Mouse (Mus musculus): ENCODE data around the gene Chpf2. TPM values are rescaled to one million over a fixed set of nuclear protein-coding genes. Genes with fewer than 3 reads are reported as not detected.

Gene Chpf2
- total RNA-seq, 2 experiments from 2014 or later, result 68.8 to 77.3 TPM

DNA sequence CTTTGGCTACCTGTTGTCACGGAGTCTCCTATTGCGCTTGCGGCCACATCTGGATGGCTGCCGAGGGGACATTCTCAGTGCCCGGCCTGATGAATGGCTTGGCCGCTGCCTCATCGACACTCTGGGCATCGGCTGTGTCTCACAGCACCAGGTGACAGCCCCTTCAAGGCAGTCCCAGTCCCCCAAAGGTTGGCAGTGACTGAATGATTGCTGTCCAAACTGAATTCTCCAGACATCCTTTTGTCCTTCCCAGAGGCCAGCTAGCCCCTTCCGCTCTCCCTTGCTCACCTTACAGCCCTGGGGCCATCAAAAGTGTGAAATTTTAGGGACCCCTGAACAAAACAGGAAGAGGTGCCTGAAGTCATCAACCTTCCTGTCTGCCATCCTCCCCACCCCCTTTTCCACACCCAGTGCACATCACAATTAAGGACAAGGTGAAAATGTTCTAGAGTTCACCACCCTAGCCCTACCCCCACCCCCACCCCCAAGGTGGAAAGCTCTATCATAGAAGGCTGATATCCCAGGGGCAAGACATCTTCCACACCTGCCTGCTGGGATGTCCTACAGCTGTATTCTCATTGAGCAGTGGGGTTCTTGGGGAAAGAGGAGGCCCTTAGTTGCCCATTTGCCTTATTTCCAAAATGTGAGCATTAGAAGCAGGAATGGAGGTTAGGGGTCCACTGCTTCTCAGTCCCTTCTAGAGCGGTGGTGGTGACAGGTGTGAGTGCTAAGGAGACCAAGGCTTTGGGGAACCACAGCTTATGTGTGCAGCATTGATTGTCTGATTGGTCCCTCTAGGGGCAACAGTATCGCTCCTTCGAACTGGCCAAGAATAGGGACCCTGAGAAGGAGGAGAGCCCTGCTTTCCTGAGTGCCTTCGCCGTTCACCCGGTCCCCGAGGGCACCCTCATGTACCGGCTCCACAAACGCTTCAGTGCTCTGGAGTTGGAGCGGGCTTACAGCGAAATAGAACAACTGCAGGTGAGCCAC is 3.3 kb downstream of the Chpf2 start:
- intact Hi-C loops (cut with DNase I), result no loop called here
- DNase-seq (ENCODE audit: low spot score in 2 of 2), result no peak

DNA sequence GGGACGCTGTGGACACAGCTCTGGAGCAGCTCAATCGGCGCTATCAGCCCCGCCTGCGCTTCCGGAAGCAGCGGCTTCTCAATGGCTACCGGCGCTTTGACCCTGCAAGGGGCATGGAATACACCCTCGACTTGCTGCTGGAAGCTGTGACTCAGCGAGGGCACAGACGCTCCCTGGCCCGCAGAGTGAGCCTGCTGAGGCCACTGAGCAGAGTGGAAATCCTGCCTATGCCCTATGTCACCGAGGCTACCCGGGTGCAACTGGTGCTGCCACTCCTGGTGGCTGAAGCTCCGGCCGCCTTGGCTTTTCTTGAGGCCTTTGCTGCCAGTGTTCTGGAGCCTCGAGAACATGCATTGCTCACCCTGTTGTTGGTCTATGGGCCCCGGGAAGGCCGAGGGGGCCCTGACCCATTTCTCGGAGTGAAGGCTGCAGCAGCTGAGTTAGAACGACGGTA is 4.8 kb downstream of the Chpf2 start:
- intact Hi-C loops (cut with DNase I), result no loop called here

GRCm38 (mm10) chr5:24591796-24592470 is 5.4 kb downstream of the Chpf2 start:
- intact Hi-C loops (cut with DNase I), result no loop called here
- no peak for DNase-seq (ENCODE audit: low spot score in 2 of 2)

More for the DNA sequence above, 4.8 kb downstream of the Chpf2 start:
- DNase-seq (ENCODE audit: low spot score in 2 of 2), result no peak

DNA sequence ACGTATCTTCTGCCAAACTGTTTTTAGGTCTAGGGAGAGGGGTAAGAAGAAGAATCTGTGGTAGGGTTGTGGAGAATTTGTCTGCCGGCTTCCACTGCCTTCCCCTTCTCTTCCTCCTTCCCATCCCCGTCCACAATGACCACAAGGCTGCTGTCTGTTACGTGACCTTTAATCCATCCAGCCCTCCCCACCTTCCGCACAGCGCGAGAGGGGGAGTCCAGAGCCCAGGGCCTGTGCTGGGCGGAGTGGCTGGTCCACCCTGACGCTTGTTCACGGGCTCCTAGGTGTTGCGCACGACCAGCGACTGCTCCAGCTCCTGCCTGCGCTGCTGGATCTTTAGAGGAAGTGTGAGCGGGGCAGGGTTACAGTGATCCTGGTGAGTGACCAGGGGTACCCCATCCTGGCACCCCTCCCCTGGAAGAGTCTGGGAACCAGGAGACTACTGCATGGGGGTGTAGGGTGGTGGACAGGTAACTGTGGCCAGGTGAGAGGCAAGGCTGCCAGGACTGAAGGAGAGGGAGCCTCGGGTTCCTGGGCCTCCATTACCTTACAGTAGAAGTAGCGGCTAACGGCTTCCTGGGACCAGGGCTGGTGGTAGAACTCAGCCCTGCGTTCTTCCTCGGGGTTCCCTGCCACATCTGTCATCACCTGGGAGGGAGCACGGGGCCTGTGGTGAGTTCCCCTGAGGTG is 6.1 kb downstream of the Chpf2 start:
- DNase-seq (ENCODE audit: low spot score in 2 of 2), result no peak
- intact Hi-C loops (cut with DNase I), result no loop called here

DNA sequence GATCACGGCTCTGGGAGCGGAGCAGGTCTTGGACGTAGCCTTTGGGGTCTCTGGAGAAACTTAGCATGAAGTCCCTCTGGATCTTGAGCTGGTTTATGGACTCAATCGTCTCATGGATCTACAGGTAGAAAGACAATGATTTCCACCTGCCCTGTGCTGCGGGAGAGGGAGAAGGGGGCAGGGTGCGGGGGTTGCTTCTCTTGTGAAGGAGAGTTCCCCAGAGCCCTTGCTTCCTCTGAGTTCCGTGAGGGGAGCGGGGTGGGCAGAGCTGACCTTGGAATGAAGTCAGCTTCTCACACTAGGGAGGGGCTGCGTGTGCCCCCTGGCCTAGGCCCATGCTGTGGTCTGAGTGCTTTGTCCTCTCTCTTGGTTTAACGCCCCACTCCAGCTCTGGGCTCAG is 6.7 kb downstream of the Chpf2 start:
- DNase-seq (ENCODE audit: low spot score in 2 of 2), result no peak
- intact Hi-C loops (cut with DNase I), result no loop called here

DNA sequence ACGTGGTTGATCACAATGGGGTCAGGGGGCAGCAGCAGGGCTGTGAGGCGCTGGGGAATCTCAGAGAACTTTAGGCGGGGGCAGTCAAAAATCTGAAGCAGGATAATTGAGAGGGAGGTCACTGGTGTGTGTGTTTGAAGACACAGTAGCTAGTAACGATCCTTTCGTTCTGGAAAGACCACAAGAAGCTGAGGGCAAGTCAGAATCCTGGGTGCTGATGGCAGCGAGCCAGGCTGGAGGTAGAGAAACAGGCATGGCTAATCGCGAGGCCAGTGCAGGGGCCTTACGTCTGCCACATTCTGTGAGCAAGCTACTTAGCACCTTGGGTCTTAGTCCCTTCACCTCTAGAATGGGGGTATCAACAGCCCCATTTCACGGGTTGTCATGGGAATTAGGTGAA is 7.4 kb downstream of the Chpf2 start:
- intact Hi-C loops (cut with DNase I), result no loop called here

DNA sequence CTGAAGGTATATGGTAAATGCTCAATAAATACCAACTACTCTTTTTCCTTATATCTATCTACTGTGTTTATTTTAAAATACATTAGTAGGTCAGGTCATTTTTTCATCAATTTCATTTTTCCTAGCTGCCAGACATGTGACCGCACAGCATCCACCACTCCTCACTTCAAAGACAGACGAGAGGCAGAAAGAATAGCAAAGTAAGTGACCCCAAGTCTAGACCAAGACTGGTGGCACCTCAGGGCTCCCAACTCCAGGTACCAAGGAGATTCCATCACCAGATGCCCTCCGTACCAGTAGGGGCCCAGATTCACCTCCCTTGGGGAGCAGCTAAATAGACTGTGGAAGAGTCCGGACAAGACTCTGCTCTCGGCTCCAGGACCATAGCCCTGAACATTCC is 7.8 kb downstream of the Chpf2 start:
- no peak for DNase-seq (ENCODE audit: low spot score in 2 of 2)
- intact Hi-C loops (cut with DNase I), result no loop called here

More for the DNA sequence above, 7.4 kb downstream of the Chpf2 start:
- DNase-seq (ENCODE audit: low spot score in 2 of 2), result no peak

GRCm38 (mm10) chr5:24595261-24595660 is 8.7 kb downstream of the Chpf2 start:
- intact Hi-C loops (cut with DNase I), result no loop called here
- DNase-seq (ENCODE audit: low spot score in 2 of 2), result no peak

- intact Hi-C loops (cut with DNase I), result loop anchor here (2.0 kb wide), 1 partner anchor 109 kb away; no protein-coding TSS in a partner anchor
- DNase-seq (ENCODE audit: low spot score in 2 of 2), result no peak
These were observed 9.3 kb downstream of the Chpf2 start for GRCm38 (mm10) chr5:24595786-24596380.

GRCm38 (mm10) chr5:24596519-24597171 is 10.1 kb downstream of the Chpf2 start:
- intact Hi-C loops (cut with DNase I), result loop anchor here (2.0 kb wide), 1 partner anchor 110 kb away; no protein-coding TSS in a partner anchor
- DNase-seq (ENCODE audit: low spot score in 2 of 2), result peak; percentile 78 to 91

- peak; percentile 75 to 91 for DNase-seq (ENCODE audit: low spot score in 2 of 2)
- intact Hi-C loops (cut with DNase I), result loop anchor here (2.0 kb wide), 1 partner anchor 110 kb away; no protein-coding TSS in a partner anchor
These were observed 10.7 kb downstream of the Chpf2 start for GRCm38 (mm10) chr5:24597221-24597728.

DNA sequence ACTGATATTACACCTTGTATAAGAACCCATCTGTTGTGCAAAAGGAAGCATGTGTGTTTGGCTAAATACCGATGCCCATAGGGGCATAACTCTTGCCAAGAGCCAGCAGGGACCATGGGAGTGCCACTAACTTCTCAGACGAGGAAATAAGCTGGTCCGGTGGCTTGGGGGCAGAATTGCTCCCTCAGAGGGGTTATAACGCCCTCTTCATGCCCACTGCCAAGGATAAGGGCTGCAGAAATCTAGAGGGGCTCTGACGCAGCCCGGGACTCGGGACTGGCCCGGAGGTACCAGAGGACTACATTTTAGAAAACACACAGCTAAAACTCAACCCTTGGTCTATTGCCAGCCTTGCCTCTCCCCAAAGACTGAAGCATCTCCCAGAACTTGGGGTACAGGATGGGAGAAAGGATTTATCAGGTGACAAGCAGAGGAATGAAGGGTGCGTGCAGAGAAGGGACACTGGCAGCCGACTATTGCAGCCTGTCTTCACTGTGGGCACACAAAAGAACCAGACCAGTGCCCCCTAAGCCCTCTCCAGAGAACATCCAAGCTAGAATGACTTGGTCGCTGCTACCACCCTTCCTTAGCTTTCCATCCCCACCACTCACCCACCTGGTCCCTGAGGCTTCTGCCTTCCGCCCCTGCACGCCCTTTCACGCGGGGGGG is 11.5 kb downstream of the Chpf2 start:
- intact Hi-C loops (cut with DNase I), result loop anchor here (2.0 kb wide), 1 partner anchor 111 kb away; no protein-coding TSS in a partner anchor
- DNase-seq (ENCODE audit: low spot score in 2 of 2), result no peak

DNA sequence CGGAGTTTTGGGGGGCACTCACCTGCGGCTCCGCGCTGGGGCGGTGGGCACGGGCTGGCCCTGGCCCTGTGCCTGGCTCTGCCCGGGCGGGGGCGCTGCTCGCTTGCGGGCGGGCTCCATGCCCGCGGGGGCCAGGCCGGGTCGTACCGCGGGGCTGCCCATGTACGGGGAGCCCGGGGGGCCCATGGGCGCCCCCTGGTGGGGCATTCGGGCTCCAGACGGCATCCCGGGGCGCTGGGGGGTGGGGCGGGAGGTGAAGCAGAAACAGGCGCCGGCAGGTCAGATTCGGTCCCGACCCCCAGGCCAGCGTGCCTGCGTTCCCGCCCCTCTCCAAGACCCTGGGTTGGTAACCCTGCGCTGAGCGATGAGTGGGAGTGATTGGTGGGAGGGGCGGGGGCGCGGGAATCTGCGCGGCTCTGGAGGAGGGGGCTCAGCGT is 12.0 kb downstream of the Chpf2 start:
- intact Hi-C loops (cut with DNase I), result no loop called here
- no peak for DNase-seq (ENCODE audit: low spot score in 2 of 2)

GRCm38 (mm10) chr5:24599137-24599536 is 12.6 kb downstream of the Chpf2 start:
- no peak for DNase-seq (ENCODE audit: low spot score in 2 of 2)
- intact Hi-C loops (cut with DNase I), result no loop called here

- DNase-seq (ENCODE audit: low spot score in 2 of 2), result no peak
- intact Hi-C loops (cut with DNase I), result no loop called here
These were observed 13.7 kb downstream of the Chpf2 start for GRCm38 (mm10) chr5:24600236-24600635.

- intact Hi-C loops (cut with DNase I), result no loop called here
- DNase-seq (ENCODE audit: low spot score in 2 of 2), result no peak
These were observed 14.7 kb downstream of the Chpf2 start for GRCm38 (mm10) chr5:24601071-24601835.
